15 mouse cellular contexts compared by ENCODE assay signal in genomic region chr1:177420126-177420525, GRCm38 (mm10). TPM values are rescaled to one million over a fixed set of nuclear protein-coding genes. Genes with fewer than 3 reads are reported as not detected.
DNase-seq lines count a peak whose midpoint lies in the region; ATAC-seq and TF ChIP-seq lines count a peak whose summit lies in the region.
"Had no signal": no experiment of that assay in that cellular context is flagged by ENCODE, and none has a peak within 500 bp of the region (broad histone marks: within the 10 kb centered on the region; RNA-seq: fewer than 3 reads in every experiment).

No protein-coding gene starts in this region.

- peak; percentile 51 for TF ChIP-seq CTCF in stomach, postnatal 0 days (IDR thresholded peaks at IDR 0.05; ENCODE audit: low read depth)

- H3K9ac ChIP-seq in hindbrain, embryonic 14.5 days, result no peak overlapping the region
- H3K9ac ChIP-seq in hindbrain, embryonic 11.5 days (ENCODE audit: low read depth, low read length), result no peak overlapping the region
- H3K9ac ChIP-seq in stomach, postnatal 0 days (ENCODE audit: low read length), result no peak overlapping the region
- H3K9ac ChIP-seq: liver, embryonic 12.5 days had no signal

- no peaks in the 10 kb centered on the region for H3K4me1 ChIP-seq in hindbrain, embryonic 14.5 days (replicated peaks; ENCODE audit: control insufficient read depth, insufficient read depth, low read length)
- H3K4me1 ChIP-seq in hindbrain, embryonic 11.5 days (replicated peaks; ENCODE audit: control insufficient read depth, insufficient read depth, low read length), result no peaks in the 10 kb centered on the region
- H3K4me1 ChIP-seq in stomach, postnatal 0 days (replicated peaks; ENCODE audit: control insufficient read depth, insufficient read depth), result no peaks in the 10 kb centered on the region
- H3K4me1 ChIP-seq: heart, embryonic 10.5 days; liver, embryonic 12.5 days had no signal

- H3K9me3 ChIP-seq in hindbrain, embryonic 14.5 days (ENCODE audit: control insufficient read depth, low read length), result no peaks in the 10 kb centered on the region
- H3K9me3 ChIP-seq in hindbrain, embryonic 11.5 days (ENCODE audit: control insufficient read depth, low read length), result no peaks in the 10 kb centered on the region
- no peaks in the 10 kb centered on the region for H3K9me3 ChIP-seq in stomach, postnatal 0 days (ENCODE audit: control insufficient read depth, low read length)
- H3K9me3 ChIP-seq: heart, embryonic 10.5 days; hindbrain, embryonic 10.5 days; liver, embryonic 12.5 days had no signal

- DNase-seq in hindbrain, embryonic 14.5 days (ENCODE audit: low spot score), result peak; percentile 24
- DNase-seq in hindbrain, embryonic 11.5 days (ENCODE audit: low spot score), result no peak
- peak; percentile 48 to 59 for DNase-seq in left cerebral cortex, postnatal 14 days (ENCODE audit: low spot score in 2 of 2)
- no peak for DNase-seq in left cerebral cortex, adult 11 months (ENCODE audit: low spot score)
- DNase-seq in testis, postnatal 10 days (ENCODE audit: low spot score), result peak; percentile 44
- DNase-seq in testis, postnatal 14 days (ENCODE audit: low spot score), result no peak
- DNase-seq in stomach, postnatal 0 days (ENCODE audit: low spot score), result no peak
- DNase-seq: cerebellum, adult 11-12 months; kidney, adult 8-10 months had no signal

- intact Hi-C loops in left cerebral cortex, postnatal 14 days (cut with DNase I), result no loop called here

- H3K36me3 ChIP-seq in hindbrain, embryonic 14.5 days (replicated peaks; ENCODE audit: control insufficient read depth, insufficient read depth), result no peaks in the 10 kb centered on the region
- H3K36me3 ChIP-seq in hindbrain, embryonic 11.5 days (ENCODE audit: control insufficient read depth, insufficient read depth, low read length), result no peaks in the 10 kb centered on the region
- H3K36me3 ChIP-seq in stomach, postnatal 0 days (ENCODE audit: control insufficient read depth, insufficient read depth, low read length), result no peaks in the 10 kb centered on the region
- H3K36me3 ChIP-seq: heart, embryonic 10.5 days; hindbrain, embryonic 10.5 days; liver, embryonic 12.5 days had no signal

- H3K4me3 ChIP-seq in hindbrain, embryonic 14.5 days (replicated peaks; ENCODE audit: low read length), result no peak overlapping the region
- H3K4me3 ChIP-seq in hindbrain, embryonic 11.5 days (ENCODE audit: low read depth, low read length), result no peak overlapping the region
- H3K4me3 ChIP-seq in stomach, postnatal 0 days (ENCODE audit: low read depth, low read length), result no peak overlapping the region
- H3K4me3 ChIP-seq: erythroblast, embryonic 14.5 days; heart, embryonic 10.5 days; hindbrain, embryonic 10.5 days; liver, embryonic 12.5 days had no signal

- TF ChIP-seq EP300 in stomach, postnatal 0 days (optimal IDR thresholded peaks at IDR 0.05), result no peak

- H3K4me2 ChIP-seq in hindbrain, embryonic 14.5 days (replicated peaks), result no peak overlapping the region
- no peak overlapping the region for H3K4me2 ChIP-seq in hindbrain, embryonic 11.5 days (replicated peaks; ENCODE audit: low read depth, low read length)
- no peak overlapping the region for H3K4me2 ChIP-seq in stomach, postnatal 0 days (replicated peaks; ENCODE audit: low read depth)
- H3K4me2 ChIP-seq: liver, embryonic 12.5 days had no signal

- ATAC-seq in hindbrain, embryonic 14.5 days (ENCODE audit: low FRiP score), result no peak
- ATAC-seq in hindbrain, embryonic 11.5 days (ENCODE audit: low FRiP score), result no peak
- no peak for ATAC-seq in stomach, postnatal 0 days (ENCODE audit: low FRiP score, low TSS enrichment)
- no peak for ATAC-seq in erythroid progenitor cell, adult 5-6 weeks (replicated peaks; ENCODE audit: low FRiP score, poor library complexity, severe bottlenecking)
- ATAC-seq: liver, embryonic 12.5 days had no signal

- no peaks in the 10 kb centered on the region for H3K27me3 ChIP-seq in hindbrain, embryonic 14.5 days (ENCODE audit: control insufficient read depth, insufficient read depth, low read length)
- H3K27me3 ChIP-seq in hindbrain, embryonic 11.5 days (ENCODE audit: control insufficient read depth, insufficient read depth, low read length), result no peaks in the 10 kb centered on the region
- no peaks in the 10 kb centered on the region for H3K27me3 ChIP-seq in stomach, postnatal 0 days (ENCODE audit: control insufficient read depth, insufficient read depth, low read length)
- H3K27me3 ChIP-seq: liver, embryonic 12.5 days had no signal

- no peak overlapping the region for H3K27ac ChIP-seq in hindbrain, embryonic 14.5 days
- H3K27ac ChIP-seq in hindbrain, embryonic 11.5 days (ENCODE audit: low read depth, low read length), result no peak overlapping the region
- no peak overlapping the region for H3K27ac ChIP-seq in stomach, postnatal 0 days (replicated peaks)
- H3K27ac ChIP-seq: heart, embryonic 10.5 days; hindbrain, embryonic 10.5 days; liver, embryonic 12.5 days; macrophage had no signal

- 69% methylated on average over 6 of the region's 6 CpGs for WGBS in hindbrain, embryonic 14.5 days
- 86% methylated on average over 6 of the region's 6 CpGs for WGBS in hindbrain, embryonic 11.5 days
- 58% methylated on average over 6 of the region's 6 CpGs for WGBS in stomach, postnatal 0 days

RNA-seq across cellular contexts. Expression of gene Zbtb18, which starts 22.0 kb away (rescaled TPM):
- 8.2 and 9.0 TPM in 2 replicates for polyA plus RNA-seq in hindbrain, embryonic 14.5 days (2014; fragmentation: Nextera tagmentation; extraction: Ambion mirVana)
- 9.4 and 20.0 TPM in 2 replicates for polyA plus RNA-seq in hindbrain, embryonic 11.5 days (2014; fragmentation: Nextera tagmentation; extraction: Ambion mirVana)
- total RNA-seq in left cerebral cortex, postnatal 14 days (2021), result 100 to 1,000 TPM; 397 to 428 TPM
- 1.4 and 1.6 TPM in 2 replicates for polyA plus RNA-seq in stomach, postnatal 0 days (2015; fragmentation: Nextera tagmentation; extraction: Ambion mirVana)
- total RNA-seq in erythroid progenitor cell, adult 5-6 weeks (2015; ENCODE audit: low replicate concordance), result 23.1 and 34.2 TPM in 2 replicates
- 29.7 and 35.0 TPM in 2 replicates for total RNA-seq in erythroid progenitor cell, adult 5-6 weeks (2017; ENCODE audit: low replicate concordance)

Comparison
In these comparisons a context has a peak if more than half of its experiments do, and no peak if none do; other contexts are left out.
1. DNase-seq: peak in hindbrain, embryonic 14.5 days (single experiment), left cerebral cortex, postnatal 14 days (2 of 2) and testis, postnatal 10 days (single experiment); none in hindbrain, embryonic 11.5 days (single experiment), left cerebral cortex, adult 11 months (single experiment), testis, postnatal 14 days (single experiment) and stomach, postnatal 0 days (single experiment).